Mouse (Mus musculus) heart, postnatal 14 days (tissue): ENCODE data around the gene Gm16440. TPM values are rescaled to one million over a fixed set of nuclear protein-coding genes. Genes with fewer than 3 reads are reported as not detected.
A peak's percentile ranks its signal among the peaks of the same experiment; 100 is the strongest.
"Not testable (repeated sequence)": the region's sequence is repeated elsewhere in the genome, so short reads cannot be mapped to it uniquely, and the experiment has no call there.

Experiments used
- DNase-seq, 2 experiments: peaks; one replicate each; pipeline ENCODE4 v3.0.0; 2021 to 2022
- intact Hi-C: fragments of 180-260 bp; cut with DNase I; formaldehyde crosslinking; loops from one replicate; pipeline ENCODE4 v1.15.1; 2025
- long read RNA-seq, 2 experiments: library from polyadenylated mRNA; stranded (forward); transcript quantifications; one replicate each; pipeline ENCODE4 v2.0.0; 2021
- total RNA-seq, 2 experiments: library from RNA; stranded (reverse); gene quantifications; 2 replicates each; pipeline ENCODE4 v1.2.3; 2021

The Gm16440 gene
- total RNA-seq = not detected
- long read RNA-seq, experiment 1 = 0 reads
- long read RNA-seq, experiment 2 = 0 reads

DNA sequence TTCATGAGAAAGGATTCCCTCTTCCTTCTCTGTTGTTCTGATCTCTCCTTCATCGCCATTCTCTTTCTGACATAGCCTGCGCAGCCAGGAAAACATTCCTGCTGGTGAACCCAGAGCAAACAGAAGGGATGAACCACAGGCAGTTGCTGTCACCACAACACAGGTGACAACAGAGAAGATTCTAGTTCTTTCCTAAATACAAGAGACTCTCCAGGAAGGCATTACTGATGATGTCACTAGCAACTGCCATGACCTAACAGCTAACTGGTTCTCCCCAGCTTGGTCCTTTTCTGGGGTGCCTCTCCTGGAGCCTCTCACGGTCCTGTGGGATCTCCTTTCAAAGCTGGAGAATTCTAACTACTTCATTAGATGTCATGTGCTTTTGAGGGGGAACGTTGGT is at the start of gene Gm16440:
Gene Gm16440 (minus strand): TSS at position 101 of the 400 bp plus-strand sequence.
- DNase-seq, intact Hi-C loops: not testable (repeated sequence)

DNA sequence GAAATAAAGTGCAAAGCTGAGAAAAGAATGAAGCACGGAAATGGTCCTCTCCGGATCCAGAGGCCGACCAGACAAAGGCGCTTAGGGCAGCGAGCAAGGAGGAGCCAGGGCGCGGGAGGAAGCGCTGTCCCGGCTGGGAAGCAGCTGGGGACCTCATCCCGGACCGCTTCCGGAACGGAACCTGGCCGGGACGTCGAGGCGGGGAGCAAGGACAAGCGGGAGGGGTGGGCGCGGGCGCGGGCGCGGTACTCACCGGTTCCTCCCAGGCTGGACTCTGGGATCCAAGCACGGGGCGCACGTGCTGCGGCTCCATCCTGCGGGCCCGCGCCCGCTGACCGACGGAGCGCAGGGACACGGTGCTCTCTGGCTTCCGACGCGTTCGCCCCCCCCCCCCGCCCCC is 36.6 kb upstream of the Gm16440 start:
- DNase-seq = peak; percentile 43 to 63
- intact Hi-C loops = not testable (repeated sequence)

DNA sequence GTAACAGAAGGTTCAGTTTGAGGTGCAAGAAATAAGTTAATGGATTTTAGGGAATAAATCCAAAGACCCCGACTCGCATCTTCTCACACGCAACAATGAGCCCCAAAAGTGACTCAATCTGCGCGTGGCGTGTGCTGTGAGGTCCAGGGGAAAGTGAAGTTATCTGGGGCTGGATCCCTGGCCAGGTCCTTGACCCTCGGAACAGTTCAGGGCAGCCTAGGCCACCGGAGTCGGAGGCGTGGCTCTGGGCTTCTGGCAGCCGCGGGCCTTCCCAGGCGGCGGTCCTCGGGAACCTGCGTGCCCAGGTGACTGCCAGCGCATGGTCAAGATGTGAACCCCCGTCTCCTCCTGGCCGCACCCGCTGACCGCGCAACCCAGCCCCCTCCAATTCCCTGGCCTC is 36.2 kb upstream of the Gm16440 start:
- intact Hi-C loops = not testable (repeated sequence)
- DNase-seq = peak; percentile 4

DNA sequence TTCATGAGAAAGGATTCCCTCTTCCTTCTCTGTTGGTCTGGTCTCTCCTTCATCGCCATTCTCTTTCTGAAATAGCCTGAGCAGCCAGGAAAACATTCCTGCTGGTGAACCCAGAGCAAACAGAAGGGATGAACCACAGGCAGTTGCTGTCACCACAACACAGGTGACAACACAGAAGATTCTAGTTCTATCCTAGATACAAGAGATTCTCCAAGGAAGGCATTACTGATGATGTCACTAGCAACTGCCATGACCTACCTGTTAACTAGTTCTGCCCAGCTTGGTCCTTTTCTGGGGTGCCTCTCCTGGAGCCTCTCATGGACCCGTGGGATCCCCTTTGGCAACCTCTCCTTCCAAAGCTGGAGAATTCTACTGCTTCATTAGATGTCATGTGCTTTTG is 22.3 kb upstream of the Gm16440 start, which contains the start of gene Gm3591:
Gene Gm3591 (minus strand): TSS at position 101 of the 400 bp plus-strand sequence.
- intact Hi-C loops, DNase-seq: not testable (repeated sequence)

DNA sequence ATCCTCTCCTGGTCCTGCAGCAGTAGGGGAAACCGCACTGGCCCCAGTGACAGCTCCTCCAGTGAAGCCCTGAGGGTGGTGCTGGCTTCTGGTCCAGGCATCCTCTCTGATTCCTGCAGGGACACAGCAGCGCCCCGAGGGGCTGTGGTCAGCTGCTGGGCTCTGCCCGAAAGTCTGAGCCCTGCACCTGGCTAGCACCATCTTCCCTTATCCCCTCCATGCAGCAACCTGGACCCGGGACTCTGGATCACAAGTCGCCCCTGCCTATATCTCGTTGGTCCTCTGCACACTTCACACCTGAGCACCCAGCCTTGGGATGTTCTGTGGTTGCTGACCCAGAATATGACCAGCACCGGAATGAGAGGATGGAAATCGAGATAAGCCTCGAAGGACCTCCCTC is 46.5 kb downstream of the Gm16440 start, which contains the start of gene Gm3618:
Gene Gm3618 (minus strand): TSS at position 101 of the 400 bp plus-strand sequence.
- DNase-seq, intact Hi-C loops: not testable (repeated sequence)

Other genes starting within 250 kb of the Gm16440 start
- gene Gm21560, start 171.0 kb downstream of the Gm16440 start, total RNA-seq = under 1 TPM; 0.69 to 0.83 TPM
- gene Gm3411, start 103.1 kb downstream of the Gm16440 start, total RNA-seq = under 1 TPM in 1 of 2 experiments, not detected in 1; 0.17 TPM
- gene Gm21103, start 85.5 kb downstream of the Gm16440 start, total RNA-seq = not detected
- gene Gm3618, start 46.6 kb downstream of the Gm16440 start, total RNA-seq = not detected
- gene Gm3591, start 22.2 kb upstream of the Gm16440 start, total RNA-seq = under 1 TPM in 1 of 2 experiments, not detected in 1; 0.29 TPM
- not detected for gene Gm3594, start 54.3 kb upstream of the Gm16440 start, total RNA-seq
- not detected for gene Gm8356, start 147.0 kb upstream of the Gm16440 start, total RNA-seq
- gene Gm3629, start 200.3 kb upstream of the Gm16440 start, total RNA-seq = under 1 TPM; 0.41 to 0.80 TPM
- not detected for gene Gm3460, start 232.1 kb upstream of the Gm16440 start, total RNA-seq